Mouse (Mus musculus): ENCODE results near the gene Ly75.

- TF ChIP-seq CTCF (IDR thresholded peaks at IDR 0.05; ENCODE audit: borderline replicate concordance, control insufficient read depth, extremely low read depth, insufficient read depth, low read length, poor library complexity) (no peak), POLR2A (IDR thresholded peaks at IDR 0.05; ENCODE audit: control insufficient read depth, extremely low read depth, insufficient read depth, low read length, poor library complexity) (no peak)
Observed at GRCm38 (mm10) chr2:60278627-60279026, 104.5 kb downstream of the Ly75 start.

All from thymus, adult 2 months (tissue).